Mouse (Mus musculus) intestine, embryonic 15.5 days (tissue): ENCODE data around the gene Mpped2. TPM values are rescaled to one million over a fixed set of nuclear protein-coding genes. Genes with fewer than 3 reads are reported as not detected.

Source experiments
- ATAC-seq: fragments of 200-750 bp; cut with Nextera tagmentation; 2 replicates; pipeline ENCODE4 v1.8.0; 2017; ENCODE audit warnings: moderate TSS enrichment, moderate library complexity
- H3K27ac ChIP-seq: fragments of 300-500 bp; sonication (generic); 2 replicates; pipeline ENCODE4 v1.5.1; 2015; ENCODE audit warnings: mild to moderate bottlenecking, inconsistent platforms
- H3K27me3 ChIP-seq: fragments of 300-500 bp; sonication (generic); replicated peaks from 2 replicates; pipeline ENCODE4 v1.6.1; 2015; ENCODE audit warnings: inconsistent platforms
- H3K36me3 ChIP-seq: fragments of 300-500 bp; sonication (generic); 2 replicates; pipeline ENCODE4 v1.6.1; 2015; ENCODE audit warnings: inconsistent platforms
- H3K4me1 ChIP-seq: fragments of 300-500 bp; sonication (generic); replicated peaks from 2 replicates; pipeline ENCODE4 v1.6.1; 2015; ENCODE audit warnings: inconsistent platforms
- H3K4me2 ChIP-seq: fragments of 300-500 bp; sonication (generic); replicated peaks from 2 replicates; pipeline ENCODE4 v1.6.1; 2015; ENCODE audit warnings: mild to moderate bottlenecking, inconsistent platforms
- H3K4me3 ChIP-seq: fragments of 300-500 bp; sonication (generic); replicated peaks from 2 replicates; pipeline ENCODE4 v1.5.1; 2015; ENCODE audit warnings: inconsistent platforms
- H3K9ac ChIP-seq: fragments of 300-500 bp; sonication (generic); 2 replicates; pipeline ENCODE4 v1.6.1; 2015; ENCODE audit warnings: inconsistent platforms
- H3K9me3 ChIP-seq: fragments of 300-500 bp; sonication (generic); 2 replicates; pipeline ENCODE4 v1.6.1; 2016; ENCODE audit warnings: inconsistent platforms
- WGBS: fragments of 180-500 bp; shearing (Covaris S2); methylation state at CpG from one replicate; pipeline ENCODE4 v1.1.7; 2015; 5-methylcytosine and 5-hydroxymethylcytosine counted together
- polyA plus RNA-seq: library from polyadenylated mRNA; unstranded; fragments of >200 nt; fragmentation: Nextera tagmentation; extraction: Ambion mirVana; gene quantifications from 2 replicates; pipeline ENCODE4 v1.2.1, GENCODE M21; 2015

The Mpped2 gene
- polyA plus RNA-seq, result 27.5 and 28.6 TPM in 2 replicates

GRCm38 (mm10) chr2:106692783-106693701 is at the start of gene Mpped2:
Gene Mpped2, plus strand, starts transcription at chr2:106693269.
- H3K27me3 ChIP-seq, result no peaks in the 10 kb centered on the region
- WGBS, result under 1% methylated on average over 55 of the region's 56 CpGs
- H3K27ac ChIP-seq, result peak within 1 kb of the TSS; percentile 93
- H3K9ac ChIP-seq, result peak within 1 kb of the TSS; percentile 85
- H3K4me3 ChIP-seq, result peak within 1 kb of the TSS; percentile 95
- peak within 1 kb of the TSS; percentile 98 for H3K4me2 ChIP-seq
- no peaks in the 10 kb centered on the region for H3K9me3 ChIP-seq
- ATAC-seq, result peak; percentile 87
- peaks cover 6% of the 10 kb centered on the region for H3K4me1 ChIP-seq
- H3K36me3 ChIP-seq, result no peaks in the 10 kb centered on the region

DNA sequence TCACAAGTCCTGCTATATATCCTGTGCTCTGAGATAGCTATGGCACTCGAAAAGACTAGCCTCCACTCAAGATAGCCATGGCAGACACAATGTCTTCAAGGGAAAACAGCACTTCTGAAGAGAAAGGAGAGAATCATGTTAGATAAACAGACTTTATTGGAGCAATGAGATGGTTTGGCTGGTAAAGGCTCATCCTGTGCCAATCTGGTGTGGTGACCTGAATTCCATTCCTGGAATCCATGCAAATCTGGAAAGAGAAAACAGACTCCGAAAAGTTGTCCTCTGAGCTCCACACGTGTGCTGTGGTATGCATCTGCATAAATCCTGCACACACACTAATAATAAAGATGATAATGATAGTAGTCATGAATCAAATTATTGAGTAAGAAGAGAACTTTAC is 48.3 kb upstream of the Mpped2 start:
- no peaks in the 10 kb centered on the region for H3K9me3 ChIP-seq
- no peaks in the 10 kb centered on the region for H3K4me1 ChIP-seq
- 90% methylated on average over 3 of the region's 3 CpGs for WGBS
- no peak overlapping the region for H3K4me2 ChIP-seq
- H3K27me3 ChIP-seq, result no peaks in the 10 kb centered on the region
- no peak for ATAC-seq
- no peak overlapping the region for H3K27ac ChIP-seq
- H3K36me3 ChIP-seq, result no peaks in the 10 kb centered on the region
- H3K9ac ChIP-seq, result no peak overlapping the region
- no peak overlapping the region for H3K4me3 ChIP-seq

GRCm38 (mm10) chr2:106649686-106650570 is 43.1 kb upstream of the Mpped2 start:
- Histone ChIP-seq H3K9ac (peak overlapping the region; percentile 42), H3K4me2 (peak overlapping the region; percentile 72), H3K36me3 (no peaks in the 10 kb centered on the region), H3K4me3 (peak overlapping the region; percentile 48), H3K4me1 (no peaks in the 10 kb centered on the region), H3K27ac (0 out of 2 replicates have a peak overlapping the region, but pooled peaks have one; percentile 22), H3K9me3 (no peaks in the 10 kb centered on the region), H3K27me3 (no peaks in the 10 kb centered on the region)
- 5% methylated on average over 25 of the region's 25 CpGs for WGBS
- ATAC-seq, result peak; percentile 100

GRCm38 (mm10) chr2:106652151-106652550 is 40.9 kb upstream of the Mpped2 start:
- H3K27me3 ChIP-seq, result no peaks in the 10 kb centered on the region
- ATAC-seq, result no peak
- WGBS, result 80% methylated on average over 8 of the region's 8 CpGs
- H3K4me3 ChIP-seq, result no peak overlapping the region
- H3K4me2 ChIP-seq, result no peak overlapping the region
- H3K36me3 ChIP-seq, result no peaks in the 10 kb centered on the region
- H3K9ac ChIP-seq, result no peak overlapping the region
- no peaks in the 10 kb centered on the region for H3K9me3 ChIP-seq
- no peak overlapping the region for H3K27ac ChIP-seq
- no peaks in the 10 kb centered on the region for H3K4me1 ChIP-seq

- Histone ChIP-seq H3K36me3 (no peaks in the 10 kb centered on the region), H3K27me3 (no peaks in the 10 kb centered on the region), H3K27ac (no peak overlapping the region), H3K9me3 (no peaks in the 10 kb centered on the region), H3K9ac (no peak overlapping the region), H3K4me3 (no peak overlapping the region), H3K4me1 (no peaks in the 10 kb centered on the region), H3K4me2 (no peak overlapping the region)
- ATAC-seq, result no peak
- 86% methylated on average over 4 of the region's 4 CpGs for WGBS
These were observed 40.3 kb upstream of the Mpped2 start for GRCm38 (mm10) chr2:106652741-106653140.

- no peaks in the 10 kb centered on the region for H3K36me3 ChIP-seq
- H3K4me2 ChIP-seq, result no peak overlapping the region
- WGBS, result 94% methylated on average over 4 of the region's 4 CpGs
- no peaks in the 10 kb centered on the region for H3K4me1 ChIP-seq
- H3K9me3 ChIP-seq, result no peaks in the 10 kb centered on the region
- no peak overlapping the region for H3K4me3 ChIP-seq
- H3K27ac ChIP-seq, result no peak overlapping the region
- no peak for ATAC-seq
- no peaks in the 10 kb centered on the region for H3K27me3 ChIP-seq
- no peak overlapping the region for H3K9ac ChIP-seq
These were observed 39.8 kb upstream of the Mpped2 start for GRCm38 (mm10) chr2:106653261-106653660.

DNA sequence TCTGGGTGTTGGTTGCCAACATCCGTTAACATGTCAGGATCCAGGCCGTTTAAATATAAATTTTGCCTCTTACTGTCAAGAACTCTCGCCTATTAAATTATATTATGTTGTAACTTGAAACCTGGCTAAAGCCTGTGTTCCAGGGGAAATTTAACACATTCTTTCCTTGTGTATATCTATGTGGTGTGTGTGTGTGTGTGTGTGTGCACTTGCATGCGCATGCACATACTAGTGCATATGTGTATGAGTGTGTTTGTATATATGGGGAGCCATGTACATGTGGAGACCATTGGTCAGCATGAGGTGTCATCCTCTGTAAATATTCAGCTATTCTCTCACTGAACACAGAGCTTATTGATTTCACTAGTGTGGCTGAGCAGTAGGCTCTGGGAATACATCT is 37.8 kb upstream of the Mpped2 start:
- Histone ChIP-seq H3K9me3 (no peaks in the 10 kb centered on the region), H3K27ac (no peak overlapping the region), H3K27me3 (no peaks in the 10 kb centered on the region), H3K4me1 (no peaks in the 10 kb centered on the region), H3K9ac (no peak overlapping the region), H3K36me3 (no peaks in the 10 kb centered on the region), H3K4me2 (no peak overlapping the region), H3K4me3 (no peak overlapping the region)
- ATAC-seq, result no peak
- WGBS, result 52% methylated on average over 4 of the region's 4 CpGs

DNA sequence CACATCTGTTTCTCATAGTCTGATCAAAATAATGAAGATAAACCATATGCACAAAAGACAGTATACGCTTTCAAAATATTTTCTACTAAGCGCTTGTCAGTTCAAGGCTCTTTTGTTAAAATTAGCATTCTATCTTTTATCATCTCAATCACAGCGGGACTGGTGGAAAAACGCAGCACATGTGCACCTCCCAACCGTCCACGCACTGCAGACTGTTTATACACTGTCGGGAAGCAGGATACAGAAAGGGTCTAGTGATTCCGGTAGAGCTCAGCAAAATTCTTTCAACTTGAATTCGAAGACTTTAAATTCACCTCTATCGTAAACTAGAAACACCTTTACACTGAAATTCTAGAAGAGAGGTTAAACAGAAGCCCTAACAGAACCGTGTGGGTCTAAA is 27.8 kb upstream of the Mpped2 start:
- H3K27ac ChIP-seq, result no peak overlapping the region
- H3K4me3 ChIP-seq, result no peak overlapping the region
- WGBS, result 49% methylated on average over 11 of the region's 11 CpGs
- no peak for ATAC-seq
- no peaks in the 10 kb centered on the region for H3K9me3 ChIP-seq
- H3K36me3 ChIP-seq, result no peaks in the 10 kb centered on the region
- no peaks in the 10 kb centered on the region for H3K27me3 ChIP-seq
- no peaks in the 10 kb centered on the region for H3K4me1 ChIP-seq
- H3K9ac ChIP-seq, result no peak overlapping the region
- H3K4me2 ChIP-seq, result no peak overlapping the region

GRCm38 (mm10) chr2:106674319-106674718 is 18.8 kb upstream of the Mpped2 start:
- no peaks in the 10 kb centered on the region for H3K36me3 ChIP-seq

DNA sequence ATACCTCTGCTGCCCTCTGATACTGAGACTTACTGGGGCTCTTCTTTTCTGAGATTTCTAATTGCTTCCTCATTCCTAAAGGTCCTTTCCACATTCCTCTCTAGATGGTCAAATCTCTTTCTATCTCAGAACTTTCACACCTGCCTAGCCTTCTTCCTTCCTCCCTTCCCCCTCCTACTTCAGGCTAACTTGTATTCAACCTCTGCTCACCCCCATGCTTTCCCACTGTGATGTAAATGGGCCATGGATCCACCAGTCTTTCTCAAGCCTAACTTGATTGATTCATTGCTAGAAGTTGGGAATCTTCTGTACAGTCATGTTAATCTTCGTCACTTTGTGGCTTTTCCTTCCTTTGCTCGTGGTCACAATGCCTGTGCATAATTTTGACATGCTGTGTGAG is 15.6 kb upstream of the Mpped2 start:
- Histone ChIP-seq H3K4me2 (no peak overlapping the region), H3K27ac (no peak overlapping the region), H3K27me3 (no peaks in the 10 kb centered on the region), H3K4me3 (no peak overlapping the region), H3K4me1 (no peaks in the 10 kb centered on the region), H3K9ac (no peak overlapping the region), H3K36me3 (no peaks in the 10 kb centered on the region), H3K9me3 (no peaks in the 10 kb centered on the region)
- ATAC-seq, result no peak
- WGBS, result 67% methylated on average over 2 of the region's 2 CpGs

More at GRCm38 (mm10) chr2:106674319-106674718, 18.8 kb upstream of the Mpped2 start:
- Histone ChIP-seq H3K4me1 (no peaks in the 10 kb centered on the region), H3K9ac (no peak overlapping the region), H3K4me3 (no peak overlapping the region), H3K27me3 (no peaks in the 10 kb centered on the region), H3K9me3 (no peaks in the 10 kb centered on the region), H3K27ac (no peak overlapping the region), H3K4me2 (no peak overlapping the region)
- no peak for ATAC-seq
- 81% methylated on average over 8 of the region's 8 CpGs for WGBS

DNA sequence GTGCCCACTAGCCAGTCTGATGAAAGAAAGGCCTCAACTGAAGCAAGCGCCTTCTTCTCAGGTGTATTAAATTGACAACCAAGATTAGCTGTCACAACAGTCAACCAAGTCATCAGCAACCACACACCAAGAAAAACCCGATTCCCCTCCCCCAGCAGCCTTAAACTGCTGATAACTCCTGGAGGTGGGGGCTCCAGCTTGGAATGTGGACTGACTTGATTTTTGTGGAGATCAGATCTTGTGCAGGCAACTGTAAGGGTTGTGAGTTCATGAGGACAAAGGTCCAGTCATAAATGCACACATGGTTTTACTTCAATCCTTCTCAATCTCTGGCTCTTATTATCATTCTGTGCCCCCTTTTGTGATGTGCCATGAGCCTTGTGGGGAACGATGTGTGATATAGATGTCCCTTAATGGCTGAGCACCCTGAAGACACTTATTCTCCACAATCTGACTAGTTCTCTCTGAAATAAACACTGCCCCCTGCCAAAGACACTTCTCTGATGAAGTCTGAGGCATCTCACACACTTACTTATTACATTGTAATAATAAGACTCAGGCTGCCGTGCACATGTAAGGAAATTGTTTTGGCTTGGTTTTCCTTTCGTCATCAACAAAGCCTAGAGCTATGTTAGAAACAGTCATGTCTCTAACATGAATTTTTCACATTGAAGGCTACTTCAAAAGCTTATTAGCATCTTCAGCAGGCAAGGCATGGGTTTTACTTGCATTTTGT is 13.2 kb upstream of the Mpped2 start:
- H3K9me3 ChIP-seq, result no peaks in the 10 kb centered on the region
- no peaks in the 10 kb centered on the region for H3K4me1 ChIP-seq
- H3K27ac ChIP-seq, result no peak overlapping the region
- no peaks in the 10 kb centered on the region for H3K36me3 ChIP-seq
- ATAC-seq, result peak; percentile 89
- 69% methylated on average over 5 of the region's 5 CpGs for WGBS
- H3K9ac ChIP-seq, result no peak overlapping the region
- no peak overlapping the region for H3K4me3 ChIP-seq
- no peaks in the 10 kb centered on the region for H3K27me3 ChIP-seq
- H3K4me2 ChIP-seq, result no peak overlapping the region
